In the genomic region with DNA sequence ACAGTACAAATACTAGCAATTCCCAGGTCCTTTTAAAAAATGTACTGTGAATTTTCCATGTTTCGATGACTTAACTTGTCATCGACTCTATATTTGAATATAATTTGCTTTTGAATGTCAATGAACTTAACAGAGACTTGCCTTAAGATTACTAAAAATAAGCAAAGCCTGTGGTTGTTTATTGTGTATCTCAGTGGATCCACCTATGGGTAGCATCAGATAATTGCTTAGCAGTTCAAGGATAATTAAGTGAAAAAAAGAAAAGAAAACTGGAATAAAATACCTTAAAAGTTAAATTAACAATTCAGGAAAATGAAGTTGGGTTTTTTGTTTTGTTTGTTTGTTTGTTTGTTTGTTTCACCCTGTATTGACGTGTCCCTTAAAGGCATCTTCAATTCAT, we compare ENCODE assay signal across 10 mouse cellular contexts. TPM values are rescaled to one million over a fixed set of nuclear protein-coding genes. Genes with fewer than 3 reads are reported as not detected.
A peak's percentile ranks its signal among the peaks of the same experiment; 100 is the strongest.
DNase-seq lines count a peak whose midpoint lies in the region; ATAC-seq and TF ChIP-seq lines count a peak whose summit lies in the region.
"Had no signal": no experiment of that assay in that cellular context is flagged by ENCODE, and none has a peak within 500 bp of the region (broad histone marks: within the 10 kb centered on the region; RNA-seq: fewer than 3 reads in every experiment).

No protein-coding gene starts in this region.

- no peaks in the 10 kb centered on the region for H3K36me3 ChIP-seq in forebrain, embryonic 13.5 days (ENCODE audit: poor library complexity, severe bottlenecking)
- no peaks in the 10 kb centered on the region for H3K36me3 ChIP-seq in forebrain, embryonic 10.5 days (replicated peaks)
- 0 out of 2 replicates have a peak, but pooled peaks cover 3% of the 10 kb centered on the region for H3K36me3 ChIP-seq in hindbrain, embryonic 15.5 days

- no peak overlapping the region for H3K9ac ChIP-seq in forebrain, embryonic 13.5 days
- H3K9ac ChIP-seq in hindbrain, embryonic 15.5 days: no peak overlapping the region

- H3K4me1 ChIP-seq in forebrain, embryonic 13.5 days: peaks cover 14% of the 10 kb centered on the region
- H3K4me1 ChIP-seq in forebrain, embryonic 10.5 days: peaks cover 17% of the 10 kb centered on the region
- H3K4me1 ChIP-seq in hindbrain, embryonic 15.5 days (replicated peaks): peaks cover 32% of the 10 kb centered on the region

- 75% methylated on average over 3 of the region's 3 CpGs for WGBS in forebrain, embryonic 13.5 days
- 78% methylated on average over 3 of the region's 3 CpGs for WGBS in forebrain, embryonic 10.5 days
- 58% methylated on average over 3 of the region's 3 CpGs for WGBS in hindbrain, embryonic 15.5 days

- H3K27ac ChIP-seq in forebrain, embryonic 13.5 days: no peak overlapping the region
- H3K27ac ChIP-seq in forebrain, embryonic 10.5 days: no peak overlapping the region
- H3K27ac ChIP-seq in left cerebral cortex, adult 2 months: peak overlapping the region; percentile 98
- H3K27ac ChIP-seq in hindbrain, embryonic 15.5 days (replicated peaks): no peak overlapping the region

- no peak for ATAC-seq in forebrain, embryonic 13.5 days
- ATAC-seq in hindbrain, embryonic 15.5 days (ENCODE audit: low FRiP score, low read depth): no peak

- H3K27me3 ChIP-seq in forebrain, embryonic 13.5 days: no peaks in the 10 kb centered on the region
- peaks cover 29% of the 10 kb centered on the region for H3K27me3 ChIP-seq in forebrain, embryonic 10.5 days (ENCODE audit: poor library complexity, severe bottlenecking)
- H3K27me3 ChIP-seq in hindbrain, embryonic 15.5 days: no peaks in the 10 kb centered on the region

- no peak for DNase-seq in forebrain, embryonic 10.5 days (ENCODE audit: extremely low spot score, low spot score)
- no peak for DNase-seq in left cerebral cortex, adult 2 months (ENCODE audit: extremely low spot score in 1 of 2, low spot score in 2 of 2)
- DNase-seq in left cerebral cortex, adult 18-20 months (ENCODE audit: low spot score in 2 of 2): no peak
- peak; percentile 38 for DNase-seq in retina, embryonic 14.5 days (ENCODE audit: low spot score)
- no peak for DNase-seq in spleen, postnatal 4 days (ENCODE audit: low spot score in 2 of 2)
- no peak for DNase-seq in gastrocnemius, postnatal 14 days
- DNase-seq: adrenal gland, postnatal 25 days; liver had no signal

- peak; percentile 67 for TF ChIP-seq CTCF in left cerebral cortex, adult 2 months (IDR thresholded peaks at IDR 0.05)

- H3K9me3 ChIP-seq in forebrain, embryonic 13.5 days (replicated peaks): no peaks in the 10 kb centered on the region
- H3K9me3 ChIP-seq in forebrain, embryonic 10.5 days: no peaks in the 10 kb centered on the region
- no peaks in the 10 kb centered on the region for H3K9me3 ChIP-seq in hindbrain, embryonic 15.5 days

- peak overlapping the region; percentile 88 for H3K4me3 ChIP-seq in forebrain, embryonic 13.5 days
- no peak overlapping the region for H3K4me3 ChIP-seq in forebrain, embryonic 10.5 days
- H3K4me3 ChIP-seq in left cerebral cortex, adult 2 months: peak overlapping the region; percentile 95
- peak overlapping the region; percentile 99 for H3K4me3 ChIP-seq in hindbrain, embryonic 15.5 days

- intact Hi-C loops in left cerebral cortex, adult 2 months (cut with DNase I): loop anchor here (10.0 kb wide), 4 partner anchors 428 to 1292 kb away; a partner anchor contains a TSS
- intact Hi-C loops in gastrocnemius, postnatal 14 days (cut with DNase I; ENCODE audit: low total_unique reads): loop anchor here (10.0 kb wide), 1 partner anchor 118 kb away; no protein-coding TSS in a partner anchor

- H3K4me2 ChIP-seq in forebrain, embryonic 13.5 days: no peak overlapping the region; the same call in 1 of the 2 replicates
- H3K4me2 ChIP-seq in hindbrain, embryonic 15.5 days: peak overlapping the region; percentile 75

RNA-seq across cellular contexts. Expression of a gene that starts 3.5 kb away (rescaled TPM):
- polyA plus RNA-seq in forebrain, embryonic 13.5 days (2015; fragmentation: Nextera tagmentation; extraction: Ambion mirVana): 4.7 and 5.4 TPM in 2 replicates
- polyA plus RNA-seq in forebrain, embryonic 10.5 days (2016; fragmentation: Nextera tagmentation; extraction: Ambion mirVana): 0.69 and 1.1 TPM in 2 replicates
- total RNA-seq in left cerebral cortex, adult 2 months (2021): 10 to 100 TPM; 59.2 to 66.1 TPM
- 10 to 100 TPM; 52.6 to 54.8 TPM for total RNA-seq in left cerebral cortex, adult 18-20 months (2021)
- polyA plus RNA-seq in hindbrain, embryonic 15.5 days (2015; fragmentation: Nextera tagmentation; extraction: Ambion mirVana): 15.8 and 16.3 TPM in 2 replicates
- total RNA-seq in gastrocnemius, postnatal 14 days (2021): 1 to 10 TPM; 4.1 to 5.0 TPM

Comparison
In these comparisons a context has a peak if more than half of its experiments do, and no peak if none do; other contexts are left out.
1. RNA of a gene that starts 3.5 kb away (total RNA-seq): 59.2 to 66.1 TPM in left cerebral cortex, adult 2 months and 52.6 to 54.8 TPM in left cerebral cortex, adult 18-20 months; 4.1 to 5.0 TPM in gastrocnemius, postnatal 14 days; every median in the first group is over 4 times any median in the second.